Mouse (Mus musculus): ENCODE results near the gene Pigu. TPM values are rescaled to one million over a fixed set of nuclear protein-coding genes. Genes with fewer than 3 reads are reported as not detected.

The Pigu gene
- polyA plus RNA-seq, 1 experiment from 2014 or later, result 56.1 TPM

DNA sequence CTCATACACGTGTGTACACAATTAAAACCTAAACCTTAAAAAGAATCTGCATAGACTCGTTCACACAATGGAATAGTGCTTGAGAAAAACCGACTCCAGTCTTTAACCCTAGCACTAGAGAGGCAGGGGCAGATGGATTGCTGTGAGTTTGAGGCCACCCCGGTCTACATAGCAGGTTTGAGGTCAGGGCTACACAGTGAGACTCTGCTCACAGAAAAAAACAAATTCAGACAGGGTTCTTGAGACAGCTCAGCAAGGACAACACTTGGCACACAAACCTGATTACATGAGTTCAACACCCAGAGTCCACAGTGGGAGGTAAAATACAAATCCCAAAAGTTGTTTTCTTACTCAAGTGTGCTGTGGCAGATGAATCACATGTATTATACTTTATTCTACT lies 31.2 kb downstream of the Pigu start:
- DNase-seq (ENCODE audit: low spot score), result no peak
- Histone ChIP-seq H3K9me3 (ENCODE audit: control insufficient read depth, low read length) (no peaks in the 10 kb centered on the region), H3K4me1 (ENCODE audit: control insufficient read depth, insufficient read depth, low read length) (no peaks in the 10 kb centered on the region), H3K36me3 (ENCODE audit: control insufficient read depth, insufficient read depth, low read length) (peaks cover 7% of the 10 kb centered on the region), H3K4me2 (ENCODE audit: low read depth) (no peak overlapping the region), H3K27ac (ENCODE audit: low read depth, low read length) (no peak overlapping the region), H3K4me3 (ENCODE audit: low read depth, low read length) (no peak overlapping the region), H3K27me3 (ENCODE audit: control insufficient read depth, insufficient read depth, low read length) (no peaks in the 10 kb centered on the region), H3K9ac (ENCODE audit: low read length) (no peak overlapping the region)
- no peak for ATAC-seq (ENCODE audit: insufficient read depth, low FRiP score, low TSS enrichment)
- 89% methylated on average over 4 of the region's 4 CpGs for WGBS

DNA sequence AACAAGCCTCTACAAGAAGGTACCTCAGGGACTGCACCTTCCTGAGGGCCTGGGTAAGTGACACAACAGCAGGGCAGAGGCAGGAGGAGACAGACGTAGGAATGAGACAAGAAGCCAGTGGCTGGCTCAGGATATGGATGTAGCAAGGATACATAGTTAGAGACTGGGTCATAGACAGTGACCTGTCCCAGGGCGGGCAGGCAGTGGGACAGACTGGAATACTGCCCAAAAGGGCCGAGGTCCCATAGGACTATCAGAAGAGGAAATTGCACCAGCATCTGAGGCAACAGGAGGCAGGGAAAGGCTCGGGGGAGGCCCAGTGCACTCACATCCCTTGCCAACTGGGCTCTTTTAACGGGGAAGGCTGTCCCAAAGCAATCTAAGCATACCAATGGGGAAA lies 36.6 kb downstream of the Pigu start:
- 82% methylated on average over 5 of the region's 5 CpGs for WGBS
- DNase-seq (ENCODE audit: low spot score) (no peak), ATAC-seq (ENCODE audit: insufficient read depth, low FRiP score, low TSS enrichment) (no peak)
- H3K27me3 ChIP-seq (ENCODE audit: control insufficient read depth, insufficient read depth, low read length), result no peaks in the 10 kb centered on the region
- H3K4me3 ChIP-seq (ENCODE audit: low read depth, low read length), result no peak overlapping the region
- no peaks in the 10 kb centered on the region for H3K4me1 ChIP-seq (ENCODE audit: control insufficient read depth, insufficient read depth, low read length)
- H3K27ac ChIP-seq (ENCODE audit: low read depth, low read length), result no peak overlapping the region
- H3K9ac ChIP-seq (ENCODE audit: low read length), result no peak overlapping the region
- H3K4me2 ChIP-seq (ENCODE audit: low read depth), result no peak overlapping the region
- no peaks in the 10 kb centered on the region for H3K9me3 ChIP-seq (ENCODE audit: control insufficient read depth, low read length)
- no peaks in the 10 kb centered on the region for H3K36me3 ChIP-seq (ENCODE audit: control insufficient read depth, insufficient read depth, low read length)

- Histone ChIP-seq H3K4me3 (ENCODE audit: low read depth, low read length) (no peak overlapping the region), H3K27me3 (ENCODE audit: control insufficient read depth, insufficient read depth, low read length) (no peaks in the 10 kb centered on the region), H3K9ac (ENCODE audit: low read length) (no peak overlapping the region), H3K9me3 (ENCODE audit: control insufficient read depth, low read length) (no peaks in the 10 kb centered on the region), H3K4me2 (ENCODE audit: low read depth) (no peak overlapping the region), H3K27ac (ENCODE audit: low read depth, low read length) (no peak overlapping the region), H3K36me3 (ENCODE audit: control insufficient read depth, insufficient read depth, low read length) (no peaks in the 10 kb centered on the region), H3K4me1 (ENCODE audit: control insufficient read depth, insufficient read depth, low read length) (no peaks in the 10 kb centered on the region)
- no peak for DNase-seq (ENCODE audit: low spot score)
- ATAC-seq (ENCODE audit: insufficient read depth, low FRiP score, low TSS enrichment), result no peak
- 94% methylated on average over 2 of the region's 2 CpGs for WGBS
Measured at GRCm38 (mm10) chr2:155318618-155319017, 38.6 kb downstream of the Pigu start.

GRCm38 (mm10) chr2:155313671-155314070 lies 43.6 kb downstream of the Pigu start:
- no peak overlapping the region for H3K4me2 ChIP-seq (ENCODE audit: low read depth)
- H3K9ac ChIP-seq (ENCODE audit: low read length), result no peak overlapping the region
- H3K9me3 ChIP-seq (ENCODE audit: control insufficient read depth, low read length), result no peaks in the 10 kb centered on the region
- H3K27ac ChIP-seq (ENCODE audit: low read depth, low read length), result no peak overlapping the region
- ATAC-seq (ENCODE audit: insufficient read depth, low FRiP score, low TSS enrichment) (no peak), DNase-seq (ENCODE audit: low spot score) (no peak)
- 41% methylated on average over 6 of the region's 6 CpGs for WGBS
- H3K4me3 ChIP-seq (ENCODE audit: low read depth, low read length), result no peak overlapping the region
- H3K36me3 ChIP-seq (ENCODE audit: control insufficient read depth, insufficient read depth, low read length), result no peaks in the 10 kb centered on the region; the same call in 1 of the 2 replicates
- H3K27me3 ChIP-seq (ENCODE audit: control insufficient read depth, insufficient read depth, low read length), result no peaks in the 10 kb centered on the region
- H3K4me1 ChIP-seq (ENCODE audit: control insufficient read depth, insufficient read depth, low read length), result no peaks in the 10 kb centered on the region

GRCm38 (mm10) chr2:155308936-155309592 lies 48.2 kb downstream of the Pigu start:
- Histone ChIP-seq H3K4me1 (ENCODE audit: control insufficient read depth, insufficient read depth, low read length) (no peaks in the 10 kb centered on the region), H3K4me2 (ENCODE audit: low read depth) (no peak overlapping the region), H3K4me3 (ENCODE audit: low read depth, low read length) (no peak overlapping the region), H3K9ac (ENCODE audit: low read length) (no peak overlapping the region), H3K27ac (ENCODE audit: low read depth, low read length) (peak overlapping the region; percentile 44; the same call in 1 of the 2 replicates), H3K27me3 (ENCODE audit: control insufficient read depth, insufficient read depth, low read length) (no peaks in the 10 kb centered on the region), H3K9me3 (ENCODE audit: control insufficient read depth, low read length) (no peaks in the 10 kb centered on the region), H3K36me3 (ENCODE audit: control insufficient read depth, insufficient read depth, low read length) (no peaks in the 10 kb centered on the region; the same call in 1 of the 2 replicates)
- ATAC-seq (ENCODE audit: insufficient read depth, low FRiP score, low TSS enrichment), result no peak
- WGBS, result 47% methylated on average over 3 of the region's 3 CpGs
- peak; percentile 19 for DNase-seq (ENCODE audit: low spot score)

- Histone ChIP-seq H3K4me3 (ENCODE audit: low read depth, low read length) (no peak overlapping the region), H3K27me3 (ENCODE audit: control insufficient read depth, insufficient read depth, low read length) (no peaks in the 10 kb centered on the region), H3K9ac (ENCODE audit: low read length) (no peak overlapping the region), H3K27ac (ENCODE audit: low read depth, low read length) (no peak overlapping the region), H3K9me3 (ENCODE audit: control insufficient read depth, low read length) (no peaks in the 10 kb centered on the region), H3K4me1 (ENCODE audit: control insufficient read depth, insufficient read depth, low read length) (no peaks in the 10 kb centered on the region), H3K36me3 (ENCODE audit: control insufficient read depth, insufficient read depth, low read length) (peaks cover 2% of the 10 kb centered on the region), H3K4me2 (ENCODE audit: low read depth) (no peak overlapping the region)
- DNase-seq (ENCODE audit: low spot score) (no peak), ATAC-seq (ENCODE audit: insufficient read depth, low FRiP score, low TSS enrichment) (no peak)
- 91% methylated on average over 4 of the region's 4 CpGs for WGBS
Measured at GRCm38 (mm10) chr2:155299563-155299962, 57.7 kb downstream of the Pigu start.

DNA sequence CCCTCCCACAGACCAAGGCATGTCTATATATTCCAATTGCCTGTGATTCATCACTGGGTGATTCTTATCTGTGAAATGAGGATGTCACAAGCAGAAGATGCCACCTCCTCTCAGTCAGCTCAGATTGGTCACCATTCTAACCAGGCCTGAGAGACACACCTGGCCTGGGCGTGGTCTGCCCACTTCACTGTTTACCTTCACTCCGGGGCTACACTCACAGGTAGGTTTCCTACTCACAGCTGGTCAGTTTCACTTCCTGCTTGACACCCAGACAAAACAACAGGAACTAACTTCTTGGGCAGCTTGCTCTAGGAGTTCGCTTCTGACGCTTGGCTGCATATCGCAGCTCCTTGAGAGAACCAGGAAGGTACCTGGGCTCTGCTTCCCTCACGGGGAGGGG lies 61.8 kb downstream of the Pigu start:
- no peaks in the 10 kb centered on the region for H3K9me3 ChIP-seq (ENCODE audit: control insufficient read depth, low read length)
- H3K4me3 ChIP-seq (ENCODE audit: low read depth, low read length), result no peak overlapping the region
- no peaks in the 10 kb centered on the region for H3K4me1 ChIP-seq (ENCODE audit: control insufficient read depth, insufficient read depth, low read length)
- no peaks in the 10 kb centered on the region for H3K27me3 ChIP-seq (ENCODE audit: control insufficient read depth, insufficient read depth, low read length)
- WGBS, result 94% methylated on average over 6 of the region's 6 CpGs
- ATAC-seq (ENCODE audit: insufficient read depth, low FRiP score, low TSS enrichment), result no peak
- no peak overlapping the region for H3K4me2 ChIP-seq (ENCODE audit: low read depth)
- peaks cover 2% of the 10 kb centered on the region for H3K36me3 ChIP-seq (ENCODE audit: control insufficient read depth, insufficient read depth, low read length)
- DNase-seq (ENCODE audit: low spot score), result no peak
- no peak overlapping the region for H3K9ac ChIP-seq (ENCODE audit: low read length)
- H3K27ac ChIP-seq (ENCODE audit: low read depth, low read length), result no peak overlapping the region

DNA sequence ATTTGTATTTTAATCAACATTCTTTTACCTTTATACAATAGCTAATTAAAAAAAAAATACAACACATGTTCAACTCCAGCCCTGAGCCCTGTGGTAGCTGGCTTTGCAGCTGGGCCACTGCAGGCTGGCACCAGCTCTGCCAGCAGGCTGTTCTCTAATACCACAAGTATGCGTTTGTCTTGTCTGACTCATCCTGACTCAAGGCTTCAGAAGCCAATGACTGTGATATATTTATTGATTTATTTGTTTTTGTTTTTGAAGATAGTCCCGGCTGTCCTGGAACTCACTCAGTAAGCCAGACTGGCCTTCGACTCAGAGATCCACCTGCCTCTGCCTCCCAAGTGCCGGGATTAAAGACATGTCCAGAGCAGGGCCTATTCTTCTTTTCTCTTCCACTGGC lies 63.3 kb downstream of the Pigu start:
- no peak overlapping the region for H3K4me3 ChIP-seq (ENCODE audit: low read depth, low read length)
- peaks cover 2% of the 10 kb centered on the region for H3K36me3 ChIP-seq (ENCODE audit: control insufficient read depth, insufficient read depth, low read length)
- no peaks in the 10 kb centered on the region for H3K4me1 ChIP-seq (ENCODE audit: control insufficient read depth, insufficient read depth, low read length)
- ATAC-seq (ENCODE audit: insufficient read depth, low FRiP score, low TSS enrichment) (no peak), DNase-seq (ENCODE audit: low spot score) (no peak)
- no peaks in the 10 kb centered on the region for H3K9me3 ChIP-seq (ENCODE audit: control insufficient read depth, low read length)
- H3K27me3 ChIP-seq (ENCODE audit: control insufficient read depth, insufficient read depth, low read length), result no peaks in the 10 kb centered on the region
- WGBS, result 94% methylated on average over 4 of the region's 4 CpGs
- H3K4me2 ChIP-seq (ENCODE audit: low read depth), result no peak overlapping the region
- H3K9ac ChIP-seq (ENCODE audit: low read length), result no peak overlapping the region
- H3K27ac ChIP-seq (ENCODE audit: low read depth, low read length), result no peak overlapping the region

DNA sequence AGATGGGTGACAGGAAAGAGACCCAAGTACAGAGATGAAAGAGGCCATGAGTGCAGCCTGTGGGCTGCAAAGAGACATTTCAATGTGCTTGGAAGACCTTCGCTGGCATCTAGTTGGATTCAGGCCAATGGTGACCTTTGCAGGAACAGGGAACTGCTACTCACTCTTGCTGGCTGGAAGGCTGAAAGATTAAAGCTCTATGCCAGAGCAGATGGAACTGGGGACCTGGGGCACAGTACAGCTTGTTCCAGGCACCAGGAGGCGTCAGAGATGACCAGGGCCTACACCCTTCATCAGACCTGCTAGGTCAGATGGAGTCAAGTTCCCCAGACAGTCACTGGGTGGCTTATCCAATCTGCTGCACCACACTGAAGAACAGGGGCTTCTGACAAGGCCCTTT lies 63.8 kb downstream of the Pigu start:
- 89% methylated on average over 2 of the region's 2 CpGs for WGBS
- no peak overlapping the region for H3K4me2 ChIP-seq (ENCODE audit: low read depth)
- ATAC-seq (ENCODE audit: insufficient read depth, low FRiP score, low TSS enrichment) (no peak), DNase-seq (ENCODE audit: low spot score) (no peak)
- no peak overlapping the region for H3K27ac ChIP-seq (ENCODE audit: low read depth, low read length)
- no peak overlapping the region for H3K4me3 ChIP-seq (ENCODE audit: low read depth, low read length)
- H3K27me3 ChIP-seq (ENCODE audit: control insufficient read depth, insufficient read depth, low read length), result no peaks in the 10 kb centered on the region
- H3K9ac ChIP-seq (ENCODE audit: low read length), result no peak overlapping the region
- no peaks in the 10 kb centered on the region for H3K4me1 ChIP-seq (ENCODE audit: control insufficient read depth, insufficient read depth, low read length)
- no peaks in the 10 kb centered on the region for H3K9me3 ChIP-seq (ENCODE audit: control insufficient read depth, low read length)
- peaks cover 2% of the 10 kb centered on the region for H3K36me3 ChIP-seq (ENCODE audit: control insufficient read depth, insufficient read depth, low read length)

Measured in neural tube, embryonic 11.5 days (tissue).